Comparison of ENCODE assay signal across 12 mouse cellular contexts in genomic region chr3:51729109-51729918, GRCm38 (mm10).
DNase-seq lines count a peak whose midpoint lies in the region; ATAC-seq and TF ChIP-seq lines count a peak whose summit lies in the region.
"Had no signal": no experiment of that assay in that cellular context is flagged by ENCODE, and none has a peak within 500 bp of the region (broad histone marks: within the 10 kb centered on the region; RNA-seq: fewer than 3 reads in every experiment).

No protein-coding gene starts in this region.

- intact Hi-C loops in heart, adult 2 months (cut with DNase I): loop anchor here (2.0 kb wide), 1 partner anchor 21 kb away; no protein-coding TSS in a partner anchor
- intact Hi-C loops in gastrocnemius, postnatal 36 days (cut with DNase I): no loop called here

- TF ChIP-seq CTCF in heart, adult 2 months (IDR thresholded peaks at IDR 0.05): no peak
- TF ChIP-seq CTCF in brain, embryonic 14.5 days (IDR thresholded peaks at IDR 0.05; ENCODE audit: borderline replicate concordance, extremely low read depth, insufficient read depth, insufficient read length): no peak
- TF ChIP-seq CTCF in liver, postnatal 0 days (IDR thresholded peaks at IDR 0.05; ENCODE audit: low read depth): 0 out of 2 replicates have a peak, but pooled peaks have one; percentile 5

- H3K4me3 ChIP-seq in heart, embryonic 11.5 days (ENCODE audit: low read depth, low read length): no peak overlapping the region
- no peak overlapping the region for H3K4me3 ChIP-seq in heart, adult 2 months
- no peak overlapping the region for H3K4me3 ChIP-seq in forebrain, embryonic 16.5 days (replicated peaks; ENCODE audit: low read length)
- H3K4me3 ChIP-seq in liver, postnatal 0 days (ENCODE audit: low read depth, low read length): no peak overlapping the region

- DNase-seq in heart, adult 2 months: no peak
- DNase-seq in brain, embryonic 14.5 days (ENCODE audit: low read depth): peak; percentile 55
- DNase-seq in liver, postnatal 0 days: no peak
- DNase-seq in gastrocnemius, postnatal 36 days: no peak
- DNase-seq in right cerebral cortex, postnatal 14 days: no peak
- DNase-seq in right cerebral cortex, adult 2 months (ENCODE audit: low spot score in 2 of 2): no peak
- DNase-seq: kidney, adult 8-10 months; left cerebral cortex, postnatal 4 days; right cerebral cortex, postnatal 4 days; thymus, adult 18-20 months had no signal

- no peaks in the 10 kb centered on the region for H3K79me2 ChIP-seq in heart, adult 2 months (replicated peaks; ENCODE audit: control insufficient read depth, insufficient read depth, low read length)

- no peaks in the 10 kb centered on the region for H3K36me3 ChIP-seq in heart, embryonic 11.5 days (ENCODE audit: control insufficient read depth, insufficient read depth, low read length)
- H3K36me3 ChIP-seq in heart, adult 2 months (ENCODE audit: control insufficient read depth, insufficient read depth, low read length): peaks cover 3% of the 10 kb centered on the region; the same call in 1 of the 2 replicates
- no peaks in the 10 kb centered on the region for H3K36me3 ChIP-seq in forebrain, embryonic 16.5 days (ENCODE audit: control insufficient read depth, insufficient read depth)
- H3K36me3 ChIP-seq in liver, postnatal 0 days (replicated peaks; ENCODE audit: insufficient read depth, low read length): no peaks in the 10 kb centered on the region

- WGBS in heart, embryonic 11.5 days (ENCODE audit: insufficient replicate concordance): 55% methylated on average over 14 of the region's 14 CpGs
- 83% methylated on average over 14 of the region's 14 CpGs for WGBS in heart, adult 2 months
- WGBS in forebrain, embryonic 16.5 days: 52% methylated on average over 14 of the region's 14 CpGs
- 67% methylated on average over 14 of the region's 14 CpGs for WGBS in liver, postnatal 0 days (ENCODE audit: insufficient replicate concordance)

- ATAC-seq in heart, embryonic 11.5 days (replicated peaks; ENCODE audit: insufficient number of reproducible peaks, low FRiP score, low TSS enrichment): no peak
- peak; percentile 62 for ATAC-seq in forebrain, embryonic 16.5 days
- no peak for ATAC-seq in liver, postnatal 0 days

- no peak for TF ChIP-seq POLR2A in heart, adult 2 months (IDR thresholded peaks at IDR 0.05; ENCODE audit: insufficient read depth, low read depth, low read length)
- TF ChIP-seq POLR2A in brain, embryonic 14.5 days (IDR thresholded peaks at IDR 0.05; ENCODE audit: borderline replicate concordance, extremely low read depth, insufficient read depth, insufficient read length, poor library complexity, severe bottlenecking): no peak

- peak overlapping the region; percentile 84 for H3K27ac ChIP-seq in heart, embryonic 11.5 days (ENCODE audit: low read depth, low read length)
- H3K27ac ChIP-seq in heart, adult 2 months: no peak overlapping the region
- peak overlapping the region; percentile 16; the same call in 1 of the 2 replicates for H3K27ac ChIP-seq in forebrain, embryonic 16.5 days (ENCODE audit: low read length)
- H3K27ac ChIP-seq in liver, postnatal 0 days (ENCODE audit: low read depth): peak overlapping the region; percentile 87; the same call in 1 of the 2 replicates

- peak overlapping the region; percentile 52; the same call in 1 of the 2 replicates for H3K4me2 ChIP-seq in heart, embryonic 11.5 days
- no peak overlapping the region for H3K4me2 ChIP-seq in forebrain, embryonic 16.5 days (ENCODE audit: low read length)
- H3K4me2 ChIP-seq in liver, postnatal 0 days (ENCODE audit: low read depth, low read length): peak overlapping the region; percentile 54; the same call in 1 of the 2 replicates

- H3K4me1 ChIP-seq in heart, embryonic 11.5 days (ENCODE audit: control insufficient read depth, insufficient read depth, low read length): peaks cover 59% of the 10 kb centered on the region
- H3K4me1 ChIP-seq in heart, adult 2 months (ENCODE audit: control insufficient read depth, insufficient read depth, low read length): peaks cover 5% of the 10 kb centered on the region
- H3K4me1 ChIP-seq in forebrain, embryonic 16.5 days (replicated peaks; ENCODE audit: control insufficient read depth, insufficient read depth, low read length): peaks cover 21% of the 10 kb centered on the region
- H3K4me1 ChIP-seq in liver, postnatal 0 days (ENCODE audit: insufficient read depth): peaks cover 42% of the 10 kb centered on the region

- H3K9ac ChIP-seq in heart, embryonic 11.5 days (ENCODE audit: low read depth, low read length): peak overlapping the region; percentile 12; the same call in 1 of the 2 replicates
- H3K9ac ChIP-seq in heart, adult 2 months (ENCODE audit: low read depth, low read length): no peak overlapping the region
- H3K9ac ChIP-seq in forebrain, embryonic 16.5 days (replicated peaks; ENCODE audit: low read depth, low read length): no peak overlapping the region
- no peak overlapping the region for H3K9ac ChIP-seq in liver, postnatal 0 days (replicated peaks)

- TF ChIP-seq EP300 in heart, adult 2 months (IDR thresholded peaks at IDR 0.05; ENCODE audit: insufficient read depth, low read depth, low read length): no peak
- TF ChIP-seq EP300 in liver, postnatal 0 days (IDR thresholded peaks at IDR 0.05; ENCODE audit: low read depth): no peak

- H3K9me3 ChIP-seq in heart, embryonic 11.5 days (replicated peaks; ENCODE audit: control insufficient read depth, low read length): no peaks in the 10 kb centered on the region
- H3K9me3 ChIP-seq in forebrain, embryonic 16.5 days (ENCODE audit: control insufficient read depth, low read length): no peaks in the 10 kb centered on the region
- no peaks in the 10 kb centered on the region for H3K9me3 ChIP-seq in liver, postnatal 0 days (ENCODE audit: low read length)

- H3K27me3 ChIP-seq in heart, embryonic 11.5 days (ENCODE audit: control insufficient read depth, insufficient read depth, low read length): no peaks in the 10 kb centered on the region
- no peaks in the 10 kb centered on the region for H3K27me3 ChIP-seq in heart, adult 2 months (ENCODE audit: control insufficient read depth, insufficient read depth, low read length)
- no peaks in the 10 kb centered on the region for H3K27me3 ChIP-seq in forebrain, embryonic 16.5 days (replicated peaks; ENCODE audit: control insufficient read depth, insufficient read depth, low read length)
- H3K27me3 ChIP-seq in liver, postnatal 0 days (ENCODE audit: insufficient read depth, low read length): no peaks in the 10 kb centered on the region
